Mouse (Mus musculus) heart, postnatal 0 days (tissue): ENCODE data around the gene Lysmd3. TPM values are rescaled to one million over a fixed set of nuclear protein-coding genes. Genes with fewer than 3 reads are reported as not detected.

Experiments used
- ATAC-seq: fragments of 200-750 bp; cut with Nextera tagmentation; 2 replicates; pipeline ENCODE4 v1.8.0; 2017; ENCODE audit warnings: low read depth, moderate number of reproducible peaks, moderate library complexity; ENCODE audit not compliant: insufficient read depth
- DNase-seq: peaks from one replicate; pipeline ENCODE4 v3.0.0-alpha.2; 2016; ENCODE audit warnings: low spot score
- H3K27ac ChIP-seq: fragments of 300-500 bp; sonication (generic); 2 replicates; pipeline ENCODE4 v1.5.1; 2014; ENCODE audit warnings: low read depth, mild to moderate bottlenecking
- H3K27me3 ChIP-seq: fragments of 300-500 bp; sonication (generic); 2 replicates; pipeline ENCODE4 v1.6.1; 2014; ENCODE audit warnings: low read length, mixed read lengths; ENCODE audit not compliant: control insufficient read depth, insufficient read depth
- H3K36me3 ChIP-seq: fragments of 300-500 bp; sonication (generic); replicated peaks from 2 replicates; pipeline ENCODE4 v1.6.1; 2014; ENCODE audit warnings: low read length, mixed read lengths; ENCODE audit not compliant: control insufficient read depth, insufficient read depth
- H3K4me1 ChIP-seq: fragments of 300-500 bp; sonication (generic); 2 replicates; pipeline ENCODE4 v1.6.1; 2014; ENCODE audit warnings: antibody characterized with exemption; ENCODE audit not compliant: control insufficient read depth, insufficient read depth
- H3K4me2 ChIP-seq: fragments of 300-500 bp; sonication (generic); 2 replicates; pipeline ENCODE4 v1.6.1; 2014; ENCODE audit warnings: low read depth, mild to moderate bottlenecking, low read length, moderate library complexity
- H3K4me3 ChIP-seq: fragments of 300-500 bp; sonication (generic); 2 replicates; pipeline ENCODE4 v1.5.1; 2014; ENCODE audit warnings: low read depth, low read length
- H3K9ac ChIP-seq: fragments of 300-500 bp; sonication (generic); replicated peaks from 2 replicates; pipeline ENCODE4 v1.6.1; 2014; ENCODE audit warnings: low read depth, low read length, mixed read lengths
- H3K9me3 ChIP-seq: fragments of 300-500 bp; sonication (generic); replicated peaks from 2 replicates; pipeline ENCODE4 v1.6.1; 2016; ENCODE audit warnings: low read length; ENCODE audit not compliant: control insufficient read depth
- CTCF ChIP-seq: IDR thresholded peaks from 2 replicates; pipeline ENCODE4 v1.5.1; 2016; ENCODE audit warnings: antibody characterized with exemption, control low read depth, low read depth
- EP300 ChIP-seq: IDR thresholded peaks from 2 replicates; pipeline ENCODE4 v1.6.1; 2016; ENCODE audit warnings: antibody characterized with exemption, low read depth
- WGBS: fragments of 180-500 bp; shearing (Covaris S2); extraction: QIAGEN DNeasy Blood & Tissue Kit; methylation state at CpG from one replicate; pipeline ENCODE4 v1.1.7; 2014; 5-methylcytosine and 5-hydroxymethylcytosine counted together
- polyA plus RNA-seq: library from polyadenylated mRNA; unstranded; fragments of >200 nt; fragmentation: Nextera tagmentation; extraction: Ambion mirVana; gene quantifications from 2 replicates; pipeline ENCODE4 v1.2.1, GENCODE M21; 2015
- total RNA-seq: library from RNA; depleted of rRNA; stranded (reverse); fragments of >200 nt; gene quantifications from 2 replicates; pipeline ENCODE4 v1.2.3, GENCODE M21; 2014; ENCODE audit warnings: low replicate concordance

The Lysmd3 gene
- total and polyA plus RNA-seq, 2 experiments from 2014 or later = 14.9 to 62.8 TPM

DNA sequence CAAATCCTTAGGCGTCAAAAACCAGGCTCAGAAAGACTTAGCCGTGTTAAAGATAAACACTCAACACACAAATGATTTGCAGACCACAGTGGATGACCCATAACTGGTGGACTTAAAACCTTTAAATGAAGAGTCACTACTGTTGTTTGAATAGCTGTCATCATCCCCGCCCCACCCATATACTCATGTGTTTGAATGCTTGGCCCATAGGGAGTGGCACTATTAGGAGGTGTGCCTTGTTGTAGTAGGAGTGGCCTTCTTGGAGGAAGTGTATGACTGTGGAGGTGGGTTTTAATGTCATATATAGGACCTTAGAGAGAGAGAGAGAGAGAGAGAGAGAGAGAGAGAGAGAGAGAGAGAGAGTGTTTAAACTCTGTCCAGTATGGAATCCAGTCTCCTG is 25.6 kb downstream of the Lysmd3 start:
- DNase-seq = no peak
- Histone ChIP-seq H3K9me3 (no peaks in the 10 kb centered on the region), H3K4me2 (no peak overlapping the region), H3K36me3 (0 out of 2 replicates have a peak, but pooled peaks cover 3% of the 10 kb centered on the region), H3K4me1 (no peaks in the 10 kb centered on the region), H3K4me3 (no peak overlapping the region), H3K27me3 (no peaks in the 10 kb centered on the region), H3K27ac (no peak overlapping the region), H3K9ac (no peak overlapping the region)
- ATAC-seq = no peak
- TF ChIP-seq CTCF (no peak), EP300 (no peak)
- WGBS = 92% methylated on average over 3 of the region's 3 CpGs

DNA sequence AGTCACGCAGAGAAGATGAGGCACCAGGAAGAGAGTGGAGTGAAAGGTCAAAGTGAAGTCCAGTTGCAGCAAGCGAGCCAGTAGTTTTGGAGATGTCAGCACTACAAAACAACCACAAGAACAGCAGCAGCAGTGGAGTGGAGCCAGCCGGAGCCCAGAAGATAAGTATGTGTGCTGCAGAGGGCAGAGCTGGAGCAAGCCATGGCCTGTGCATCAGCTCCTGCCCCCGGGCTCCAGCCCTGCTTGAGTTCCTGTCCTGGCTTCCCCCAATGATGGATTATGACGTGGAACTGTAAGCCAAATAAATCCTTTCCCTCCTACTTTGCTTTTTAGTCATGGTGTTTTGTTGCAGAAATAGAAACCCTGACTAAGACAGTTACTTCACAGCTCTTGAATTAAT is 26.8 kb downstream of the Lysmd3 start:
- Histone ChIP-seq H3K9ac (no peak overlapping the region), H3K4me2 (no peak overlapping the region), H3K4me3 (no peak overlapping the region), H3K27ac (no peak overlapping the region), H3K4me1 (no peaks in the 10 kb centered on the region), H3K27me3 (no peaks in the 10 kb centered on the region), H3K36me3 (0 out of 2 replicates have a peak, but pooled peaks cover 3% of the 10 kb centered on the region), H3K9me3 (no peaks in the 10 kb centered on the region)
- DNase-seq (no peak), ATAC-seq (no peak)
- TF ChIP-seq EP300 (no peak), CTCF (no peak)
- WGBS = 56% methylated on average over 5 of the region's 5 CpGs

DNA sequence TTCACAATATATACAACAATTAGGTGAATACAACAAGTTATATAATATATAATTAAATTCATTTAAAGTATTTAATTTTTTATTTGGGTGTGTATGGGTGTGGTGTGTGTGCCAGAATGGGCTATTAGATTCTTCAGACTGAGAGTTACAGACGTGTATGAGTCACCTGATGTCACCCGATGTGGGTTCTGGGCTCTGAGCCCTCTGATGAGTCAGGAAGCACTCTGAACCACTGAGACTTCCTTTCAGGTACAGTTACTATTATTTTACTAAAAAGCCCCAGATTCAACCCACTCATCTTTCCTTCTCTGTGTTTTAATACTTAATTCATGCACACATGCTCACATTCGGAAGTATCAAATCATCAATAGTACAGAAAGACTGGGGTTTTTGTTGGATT is 27.4 kb downstream of the Lysmd3 start:
- Histone ChIP-seq H3K4me3 (no peak overlapping the region), H3K27me3 (no peaks in the 10 kb centered on the region), H3K4me1 (no peaks in the 10 kb centered on the region), H3K9ac (no peak overlapping the region), H3K4me2 (no peak overlapping the region), H3K27ac (no peak overlapping the region), H3K36me3 (0 out of 2 replicates have a peak, but pooled peaks cover 3% of the 10 kb centered on the region), H3K9me3 (no peaks in the 10 kb centered on the region)
- TF ChIP-seq EP300 (no peak), CTCF (no peak)
- WGBS = 73% methylated on average over 3 of the region's 3 CpGs
- ATAC-seq (no peak), DNase-seq (no peak)

DNA sequence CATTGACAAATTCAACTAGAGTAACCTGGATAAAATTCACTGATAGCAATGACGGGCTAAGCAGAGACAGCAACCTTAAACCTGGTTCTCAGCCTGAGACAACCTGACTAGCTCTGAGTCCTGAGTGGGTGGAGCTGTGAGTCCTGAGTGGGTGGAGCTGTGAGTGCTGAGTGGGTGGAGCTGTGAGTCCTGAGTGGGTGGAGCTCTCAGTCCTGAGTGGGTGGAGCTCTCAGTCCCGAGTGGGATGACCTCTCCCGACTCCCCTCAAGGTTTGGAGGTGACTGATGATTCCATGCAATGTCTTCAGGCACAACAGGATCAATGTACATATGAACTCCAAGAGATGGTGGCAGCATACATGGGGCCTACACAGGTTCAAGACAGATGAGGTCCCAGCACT is 32.1 kb downstream of the Lysmd3 start:
- DNase-seq (no peak), ATAC-seq (no peak)
- Histone ChIP-seq H3K4me2 (no peak overlapping the region), H3K9ac (no peak overlapping the region), H3K27ac (no peak overlapping the region), H3K36me3 (peaks cover 7% of the 10 kb centered on the region), H3K9me3 (no peaks in the 10 kb centered on the region), H3K4me1 (peaks cover 11% of the 10 kb centered on the region; the same call in 1 of the 2 replicates), H3K27me3 (no peaks in the 10 kb centered on the region), H3K4me3 (no peak overlapping the region)
- 92% methylated on average over 3 of the region's 3 CpGs for WGBS
- TF ChIP-seq EP300 (no peak), CTCF (no peak)

DNA sequence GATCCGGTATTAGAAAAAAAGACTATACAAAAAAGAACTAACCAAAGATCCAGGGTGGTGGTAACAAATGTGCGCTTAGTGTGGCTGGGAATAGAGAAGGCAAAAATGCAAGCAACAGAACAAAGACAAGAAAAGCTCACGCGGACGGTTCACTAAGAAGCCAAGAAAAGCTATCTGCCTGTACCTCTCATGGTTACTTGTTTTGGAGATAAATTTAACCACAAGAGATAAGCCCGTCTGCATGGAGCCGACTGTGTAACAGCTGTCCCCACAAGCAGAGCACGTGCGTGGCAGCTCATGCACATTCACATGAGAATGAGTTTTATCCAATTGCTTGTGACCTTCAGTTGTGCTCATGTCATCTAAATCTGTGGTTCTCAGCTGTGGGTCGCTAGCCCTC is 33.0 kb downstream of the Lysmd3 start:
- H3K27me3 ChIP-seq = no peaks in the 10 kb centered on the region
- H3K27ac ChIP-seq = peak overlapping the region; percentile 22
- H3K9ac ChIP-seq = no peak overlapping the region; the same call in 1 of the 2 replicates
- DNase-seq (peak; percentile 46), ATAC-seq (peak; percentile 75)
- H3K4me1 ChIP-seq = peaks cover 11% of the 10 kb centered on the region; the same call in 1 of the 2 replicates
- 16% methylated on average over 10 of the region's 10 CpGs for WGBS
- no peak overlapping the region for H3K4me3 ChIP-seq
- H3K4me2 ChIP-seq = peak overlapping the region; percentile 30; the same call in 1 of the 2 replicates
- no peak; the same call in 1 of the 2 replicates for TF ChIP-seq EP300
- no peak for TF ChIP-seq CTCF
- H3K9me3 ChIP-seq = no peaks in the 10 kb centered on the region
- peaks cover 7% of the 10 kb centered on the region for H3K36me3 ChIP-seq

DNA sequence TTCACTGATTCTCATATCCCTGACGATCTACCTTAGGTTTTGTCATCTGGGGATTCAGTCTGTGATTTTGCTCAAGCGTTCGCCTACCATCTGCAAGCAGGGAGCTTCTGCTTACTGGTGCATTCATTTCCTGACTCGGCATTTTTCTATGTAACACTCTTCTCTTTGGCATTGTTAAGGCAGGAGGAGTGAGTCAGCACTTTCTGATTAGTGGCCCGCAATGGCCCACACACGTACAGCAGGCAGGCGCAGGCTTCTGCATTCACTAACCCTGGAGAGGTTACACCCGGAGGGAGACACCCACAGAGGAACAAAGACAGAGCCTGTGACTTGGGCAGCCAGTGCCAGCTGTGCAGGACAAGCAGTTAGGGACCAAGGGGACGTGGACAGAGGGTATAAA is 34.1 kb downstream of the Lysmd3 start:
- ATAC-seq (peak; percentile 53; the same call in 1 of the 2 replicates), DNase-seq (peak; percentile 48)
- Histone ChIP-seq H3K27me3 (no peaks in the 10 kb centered on the region), H3K4me3 (no peak overlapping the region), H3K4me1 (peaks cover 11% of the 10 kb centered on the region; the same call in 1 of the 2 replicates), H3K9me3 (no peaks in the 10 kb centered on the region), H3K9ac (no peak overlapping the region), H3K36me3 (peaks cover 4% of the 10 kb centered on the region), H3K4me2 (no peak overlapping the region), H3K27ac (peak overlapping the region; percentile 62)
- WGBS = 38% methylated on average over 9 of the region's 9 CpGs
- no peak for TF ChIP-seq EP300
- no peak for TF ChIP-seq CTCF
